Mouse (Mus musculus): ENCODE measurements at regions not wholly inside any gene's neighbourhood (a gene's known extent, or its start where the extent isn't known, plus 50 kb on each side); places are given as distances from the start of the nearest gene placed in this dataset.

GRCm38 (mm10) chr1:184519551-184519950 is 212.9 kb downstream of the Hlx start:
- H3K4me2 ChIP-seq (replicated peaks; ENCODE audit: low read depth) = no peak overlapping the region
- no peak overlapping the region for H3K27ac ChIP-seq (ENCODE audit: low read depth, low read length)
- TF ChIP-seq CTCF (IDR thresholded peaks at IDR 0.05; ENCODE audit: low read depth) = no peak
- H3K4me1 ChIP-seq (replicated peaks; ENCODE audit: control insufficient read depth, insufficient read depth, low read length) = no peaks in the 10 kb centered on the region
- no peaks in the 10 kb centered on the region for H3K36me3 ChIP-seq (ENCODE audit: control insufficient read depth, insufficient read depth)
- H3K4me3 ChIP-seq (ENCODE audit: low read depth, low read length) = no peak overlapping the region
- no peak overlapping the region for H3K9ac ChIP-seq (ENCODE audit: low read depth, low read length)
- ATAC-seq = no peak
- WGBS = 77% methylated on average over 5 of the region's 5 CpGs
- no peaks in the 10 kb centered on the region for H3K9me3 ChIP-seq (ENCODE audit: control insufficient read depth)
- H3K27me3 ChIP-seq (replicated peaks; ENCODE audit: control insufficient read depth, insufficient read depth, low read length) = no peaks in the 10 kb centered on the region

GRCm38 (mm10) chr1:184504663-184505062 is 227.8 kb downstream of the Hlx start:
- no peak for TF ChIP-seq CTCF (IDR thresholded peaks at IDR 0.05; ENCODE audit: low read depth)
- Histone ChIP-seq H3K4me3 (ENCODE audit: low read depth, low read length) (no peak overlapping the region), H3K27me3 (replicated peaks; ENCODE audit: control insufficient read depth, insufficient read depth, low read length) (no peaks in the 10 kb centered on the region), H3K4me1 (replicated peaks; ENCODE audit: control insufficient read depth, insufficient read depth, low read length) (no peaks in the 10 kb centered on the region), H3K9ac (ENCODE audit: low read depth, low read length) (no peak overlapping the region), H3K27ac (ENCODE audit: low read depth, low read length) (no peak overlapping the region), H3K4me2 (replicated peaks; ENCODE audit: low read depth) (no peak overlapping the region), H3K9me3 (ENCODE audit: control insufficient read depth) (0 out of 2 replicates have a peak, but pooled peaks cover 2% of the 10 kb centered on the region), H3K36me3 (ENCODE audit: control insufficient read depth, insufficient read depth) (no peaks in the 10 kb centered on the region)
- no peak for ATAC-seq
- WGBS = 81% methylated on average over 4 of the region's 4 CpGs

GRCm38 (mm10) chr1:184503827-184504355 is 228.5 kb downstream of the Hlx start:
- Histone ChIP-seq H3K9me3 (ENCODE audit: control insufficient read depth) (0 out of 2 replicates have a peak, but pooled peaks cover 2% of the 10 kb centered on the region), H3K27me3 (replicated peaks; ENCODE audit: control insufficient read depth, insufficient read depth, low read length) (no peaks in the 10 kb centered on the region), H3K4me2 (replicated peaks; ENCODE audit: low read depth) (no peak overlapping the region), H3K27ac (ENCODE audit: low read depth, low read length) (no peak overlapping the region), H3K36me3 (ENCODE audit: control insufficient read depth, insufficient read depth) (no peaks in the 10 kb centered on the region), H3K4me1 (replicated peaks; ENCODE audit: control insufficient read depth, insufficient read depth, low read length) (no peaks in the 10 kb centered on the region), H3K4me3 (ENCODE audit: low read depth, low read length) (no peak overlapping the region), H3K9ac (ENCODE audit: low read depth, low read length) (no peak overlapping the region)
- TF ChIP-seq CTCF (IDR thresholded peaks at IDR 0.05; ENCODE audit: low read depth) = no peak
- no peak for ATAC-seq
- 77% methylated on average over 4 of the region's 4 CpGs for WGBS

GRCm38 (mm10) chr1:184500702-184501101 is 231.7 kb downstream of the Hlx start:
- no peak overlapping the region for H3K27ac ChIP-seq (ENCODE audit: low read depth, low read length)
- no peak for ATAC-seq
- no peak for TF ChIP-seq CTCF (IDR thresholded peaks at IDR 0.05; ENCODE audit: low read depth)
- H3K9ac ChIP-seq (ENCODE audit: low read depth, low read length) = no peak overlapping the region
- 58% methylated on average over 5 of the region's 5 CpGs for WGBS
- no peak overlapping the region for H3K4me2 ChIP-seq (replicated peaks; ENCODE audit: low read depth)
- H3K27me3 ChIP-seq (replicated peaks; ENCODE audit: control insufficient read depth, insufficient read depth, low read length) = no peaks in the 10 kb centered on the region
- 0 out of 2 replicates have a peak, but pooled peaks cover 5% of the 10 kb centered on the region for H3K9me3 ChIP-seq (ENCODE audit: control insufficient read depth)
- no peaks in the 10 kb centered on the region for H3K4me1 ChIP-seq (replicated peaks; ENCODE audit: control insufficient read depth, insufficient read depth, low read length)
- no peaks in the 10 kb centered on the region for H3K36me3 ChIP-seq (ENCODE audit: control insufficient read depth, insufficient read depth)
- H3K4me3 ChIP-seq (ENCODE audit: low read depth, low read length) = no peak overlapping the region

- Histone ChIP-seq H3K36me3 (ENCODE audit: control insufficient read depth, insufficient read depth) (no peaks in the 10 kb centered on the region), H3K9ac (ENCODE audit: low read depth, low read length) (no peak overlapping the region), H3K27me3 (replicated peaks; ENCODE audit: control insufficient read depth, insufficient read depth, low read length) (no peaks in the 10 kb centered on the region), H3K4me2 (replicated peaks; ENCODE audit: low read depth) (no peak overlapping the region), H3K9me3 (ENCODE audit: control insufficient read depth) (0 out of 2 replicates have a peak, but pooled peaks cover 5% of the 10 kb centered on the region), H3K4me3 (ENCODE audit: low read depth, low read length) (no peak overlapping the region), H3K4me1 (replicated peaks; ENCODE audit: control insufficient read depth, insufficient read depth, low read length) (no peaks in the 10 kb centered on the region), H3K27ac (ENCODE audit: low read depth, low read length) (no peak overlapping the region)
- ATAC-seq = no peak
- 73% methylated on average over 11 of the region's 11 CpGs for WGBS
- TF ChIP-seq CTCF (IDR thresholded peaks at IDR 0.05; ENCODE audit: low read depth) = no peak
Measured at GRCm38 (mm10) chr1:184498909-184499525, 233.4 kb downstream of the Hlx start.

- no peak overlapping the region for H3K4me2 ChIP-seq (replicated peaks; ENCODE audit: low read depth)
- no peak for ATAC-seq
- no peak for TF ChIP-seq CTCF (IDR thresholded peaks at IDR 0.05; ENCODE audit: low read depth)
- no peak overlapping the region for H3K4me3 ChIP-seq (ENCODE audit: low read depth, low read length)
- WGBS = 31% methylated on average over 1 of the region's 1 CpGs
- H3K9ac ChIP-seq (ENCODE audit: low read depth, low read length) = no peak overlapping the region
- no peaks in the 10 kb centered on the region for H3K4me1 ChIP-seq (replicated peaks; ENCODE audit: control insufficient read depth, insufficient read depth, low read length)
- no peaks in the 10 kb centered on the region for H3K27me3 ChIP-seq (replicated peaks; ENCODE audit: control insufficient read depth, insufficient read depth, low read length)
- H3K9me3 ChIP-seq (ENCODE audit: control insufficient read depth) = 0 out of 2 replicates have a peak, but pooled peaks cover 3% of the 10 kb centered on the region
- H3K27ac ChIP-seq (ENCODE audit: low read depth, low read length) = no peak overlapping the region
- H3K36me3 ChIP-seq (ENCODE audit: control insufficient read depth, insufficient read depth) = no peaks in the 10 kb centered on the region
Measured at GRCm38 (mm10) chr1:184497007-184497406, 235.4 kb downstream of the Hlx start.

Data from intestine, postnatal 0 days (tissue).